Mouse (Mus musculus) heart, postnatal 4 days (tissue): ENCODE results near the gene Wdr82. TPM values are rescaled to one million over a fixed set of nuclear protein-coding genes. Genes with fewer than 3 reads are reported as not detected.

ENCODE experiments used
- DNase-seq: peaks from one replicate; pipeline ENCODE4 v3.0.0; 2021
- microRNA-seq, 2 experiments: library from miRNA; unstranded; fragments of <30 nt; microRNA quantifications; one replicate each; pipeline ENCODE4 v1.2.0; 2021 to 2022
- total RNA-seq, 2 experiments: library from RNA; stranded (reverse); gene quantifications; 2 replicates each; pipeline ENCODE4 v1.2.3; 2021

The Wdr82 gene
- total RNA-seq, 2 experiments from 2014 or later: 90.0 to 98.5 TPM

DNA sequence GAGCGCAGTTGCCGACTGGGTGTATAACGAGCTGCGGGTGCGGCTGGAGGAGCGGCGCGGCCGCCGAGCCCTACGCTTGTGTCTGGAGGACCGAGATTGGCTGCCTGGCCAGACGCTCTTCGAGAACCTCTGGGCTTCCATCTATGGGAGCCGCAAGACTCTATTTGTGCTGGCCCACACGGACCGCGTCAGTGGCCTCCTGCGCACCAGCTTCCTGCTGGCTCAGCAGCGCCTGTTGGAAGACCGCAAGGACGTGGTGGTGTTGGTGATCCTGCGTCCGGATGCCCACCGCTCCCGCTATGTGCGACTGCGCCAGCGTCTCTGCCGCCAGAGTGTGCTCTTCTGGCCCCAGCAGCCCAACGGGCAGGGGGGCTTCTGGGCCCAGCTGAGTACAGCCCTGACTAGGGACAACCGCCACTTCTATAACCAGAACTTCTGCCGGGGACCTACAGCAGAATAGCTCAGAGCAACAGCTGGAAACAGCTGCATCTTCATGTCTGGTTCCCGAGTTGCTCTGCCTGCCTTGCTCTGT, 55.5 kb downstream of the Wdr82 start:
- peak; percentile 52 for DNase-seq

DNA sequence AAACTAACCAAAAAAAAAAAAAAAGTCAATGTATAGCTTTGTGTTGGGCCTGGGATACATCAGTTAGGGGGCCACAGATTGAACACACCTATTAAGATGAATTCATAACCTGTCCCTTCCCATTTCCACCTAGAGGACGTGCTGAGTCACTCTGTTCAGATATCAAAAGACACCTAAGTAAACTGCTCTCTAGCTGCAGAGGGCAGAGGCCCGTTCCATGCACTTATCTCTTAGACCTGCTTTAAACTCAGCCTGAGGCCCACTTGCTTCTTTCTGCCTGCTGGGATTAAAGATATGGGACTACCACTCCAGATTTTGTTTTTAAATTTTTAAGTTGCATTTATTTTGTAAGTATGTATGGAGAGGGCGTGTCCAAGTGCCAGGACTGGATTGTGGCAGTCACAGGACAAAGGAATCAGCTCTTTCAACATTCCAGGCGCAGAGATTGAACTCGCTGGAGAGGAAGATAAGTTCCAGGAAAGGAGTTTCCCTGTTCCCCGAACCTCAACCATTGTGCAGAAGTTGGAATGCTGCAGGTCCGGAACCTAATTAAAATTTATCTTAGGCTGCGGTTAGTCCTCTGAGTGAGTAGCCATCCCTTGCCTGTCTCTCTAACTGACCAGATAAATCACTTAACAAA, 57.2 kb downstream of the Wdr82 start:
- DNase-seq: no peak

DNA sequence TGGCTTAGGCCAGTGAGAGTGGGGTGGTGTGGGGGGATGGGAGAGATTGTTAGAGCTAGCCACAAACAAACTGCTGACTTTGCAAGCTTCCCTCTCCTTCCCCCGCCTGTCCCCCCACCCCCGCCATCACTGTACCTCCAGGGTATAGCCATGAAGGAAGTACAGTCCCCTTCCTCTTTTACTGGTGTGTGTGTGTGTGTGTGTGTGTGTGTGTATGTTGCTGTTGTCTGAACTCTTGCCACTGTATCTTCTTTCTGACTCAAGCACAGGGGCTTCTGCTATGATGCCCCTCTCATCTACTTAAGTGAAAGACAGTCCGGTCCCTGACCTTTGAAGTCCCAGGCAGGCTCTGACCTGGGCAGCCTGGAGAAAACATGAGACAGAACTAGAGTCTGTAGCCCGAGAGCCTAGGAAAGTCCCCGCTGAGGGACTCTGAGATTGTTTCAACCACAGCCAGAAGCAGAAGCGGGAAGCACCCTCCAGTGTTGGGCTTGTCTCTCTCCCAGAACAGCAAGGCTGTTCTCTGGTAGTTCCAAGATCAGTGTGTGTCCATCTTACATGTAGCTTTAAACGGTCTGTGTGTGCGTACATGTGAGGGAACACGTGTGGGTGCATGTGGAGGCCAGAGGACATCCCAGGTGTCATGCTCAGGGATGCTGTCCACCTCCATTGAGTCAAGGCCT, 59.5 kb downstream of the Wdr82 start:
- no peak for DNase-seq

DNA sequence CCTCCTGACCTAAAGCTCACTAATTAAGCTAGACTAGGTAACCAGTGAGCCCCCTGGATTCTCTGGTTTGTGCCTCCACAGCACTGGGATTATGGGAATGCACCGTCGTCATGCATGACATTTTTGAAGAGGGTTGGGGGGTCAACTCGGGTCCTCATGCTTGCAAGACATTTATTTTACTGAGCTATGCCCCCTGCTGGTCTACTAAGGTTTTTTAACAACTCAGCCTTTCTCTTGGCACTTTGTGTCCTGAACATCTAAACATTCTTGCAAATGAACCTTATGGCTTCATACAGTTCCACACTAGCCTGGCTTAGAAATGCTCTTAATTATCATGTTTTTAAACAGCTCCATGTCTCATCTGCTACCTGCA, 60.0 kb downstream of the Wdr82 start:
- DNase-seq: no peak

DNA sequence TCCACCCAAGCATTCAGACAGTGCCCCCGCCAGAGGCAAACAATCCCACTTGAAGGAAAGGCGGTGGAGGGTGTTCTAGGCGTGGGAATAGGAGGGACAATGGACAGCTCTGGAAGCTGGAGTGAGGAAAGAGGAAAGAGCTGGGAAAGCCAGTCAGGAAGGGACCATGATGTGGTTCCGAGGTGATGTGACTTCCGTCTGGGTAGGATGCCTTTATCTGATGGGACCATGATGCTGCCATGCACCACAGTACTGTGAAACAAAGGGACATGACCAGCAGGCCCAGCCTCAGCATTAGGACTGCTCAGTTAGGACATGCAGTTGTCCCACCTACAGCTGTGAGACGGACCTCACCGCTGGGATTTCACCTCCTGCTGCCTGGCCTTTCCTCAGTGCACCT, 60.5 kb downstream of the Wdr82 start:
- DNase-seq: no peak

DNA sequence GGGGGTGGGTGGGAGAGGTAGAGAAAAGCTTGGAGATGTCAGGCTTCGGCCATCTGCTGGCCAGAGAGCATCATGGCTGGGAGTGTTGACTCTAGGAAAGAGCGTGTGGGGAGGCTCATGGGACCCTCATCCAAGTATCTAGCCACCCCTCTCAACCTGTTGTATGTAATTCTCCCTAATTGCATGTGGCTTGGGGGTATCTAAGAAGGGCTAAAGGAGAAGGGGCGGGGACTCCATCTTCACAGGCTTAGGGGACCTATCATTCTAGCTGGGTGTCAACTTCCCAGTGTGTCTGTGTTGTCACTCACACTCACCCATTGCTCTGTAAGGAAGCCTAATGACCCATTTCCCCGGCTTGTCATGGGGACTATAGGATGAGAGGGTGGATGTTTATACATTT, 61.1 kb downstream of the Wdr82 start:
- no peak for DNase-seq

DNA sequence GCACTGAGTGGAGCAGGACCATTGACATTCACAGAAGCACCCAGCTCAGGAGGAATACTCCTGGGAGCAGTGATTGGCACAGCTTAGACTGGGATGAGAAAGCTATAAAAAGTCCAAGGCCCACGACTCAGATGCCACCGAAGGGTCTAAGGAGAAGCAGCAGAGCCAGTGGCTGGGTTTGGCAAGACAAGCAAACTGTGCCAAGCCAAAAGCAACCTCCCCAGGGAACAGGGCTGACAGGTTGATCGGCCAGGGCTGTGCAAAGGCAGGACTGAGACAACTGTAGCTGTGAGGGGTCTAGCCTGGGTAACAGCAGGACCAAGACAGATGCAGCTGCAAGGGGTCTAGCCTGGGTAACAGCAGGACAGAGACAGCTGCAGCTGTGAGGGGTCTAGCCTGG, 62.2 kb downstream of the Wdr82 start:
- no peak for DNase-seq

DNA sequence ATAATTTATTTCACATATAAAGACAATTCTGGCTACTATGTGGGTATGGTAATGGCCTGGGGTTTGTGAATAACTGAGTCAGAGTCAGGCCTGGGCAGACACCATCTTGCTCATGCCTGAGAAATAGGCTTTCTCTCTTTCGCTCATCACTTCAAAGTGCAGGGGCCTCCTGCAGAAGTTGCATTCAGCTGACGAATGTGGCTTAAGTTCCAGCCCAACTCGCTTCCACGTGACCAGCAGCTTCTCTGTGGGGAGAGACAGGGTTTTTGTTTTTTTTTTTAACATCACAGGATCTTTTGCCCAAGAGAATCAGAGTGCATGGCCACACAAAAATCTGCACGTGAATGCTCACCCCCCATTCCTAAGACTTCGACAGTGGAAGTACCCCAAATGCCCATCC, 63.2 kb downstream of the Wdr82 start:
- DNase-seq: no peak

DNA sequence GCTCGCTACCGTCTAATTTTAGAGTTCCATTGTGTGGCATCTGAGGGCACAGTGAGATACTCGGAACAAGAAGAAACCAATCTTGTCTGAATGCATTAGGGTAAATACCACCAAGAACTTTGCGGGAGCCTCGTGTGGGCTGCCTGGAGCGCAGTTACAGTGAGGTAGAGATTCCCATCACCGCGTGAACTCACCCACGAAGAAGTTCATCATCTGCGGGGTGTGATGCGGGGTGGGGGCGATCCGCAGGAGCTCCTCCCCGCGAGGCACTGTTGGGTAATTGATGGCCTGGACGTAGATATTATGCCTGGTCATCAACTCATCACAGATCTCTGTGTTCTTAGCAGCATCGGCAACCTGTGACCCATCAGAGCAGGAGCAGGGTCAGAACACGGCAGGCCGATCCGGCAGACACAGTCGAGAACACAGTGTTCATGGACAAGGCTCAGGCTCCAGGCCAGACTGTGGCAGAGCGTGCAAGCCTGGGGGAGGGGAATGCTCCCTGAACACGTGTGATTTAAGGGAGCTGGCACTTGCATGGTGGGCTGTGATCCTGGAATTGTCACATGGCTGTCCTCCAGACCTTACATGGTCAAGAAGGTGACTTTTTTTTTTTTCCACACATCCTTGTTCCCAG, 64.6 kb downstream of the Wdr82 start:
- DNase-seq: peak; percentile 53

DNA sequence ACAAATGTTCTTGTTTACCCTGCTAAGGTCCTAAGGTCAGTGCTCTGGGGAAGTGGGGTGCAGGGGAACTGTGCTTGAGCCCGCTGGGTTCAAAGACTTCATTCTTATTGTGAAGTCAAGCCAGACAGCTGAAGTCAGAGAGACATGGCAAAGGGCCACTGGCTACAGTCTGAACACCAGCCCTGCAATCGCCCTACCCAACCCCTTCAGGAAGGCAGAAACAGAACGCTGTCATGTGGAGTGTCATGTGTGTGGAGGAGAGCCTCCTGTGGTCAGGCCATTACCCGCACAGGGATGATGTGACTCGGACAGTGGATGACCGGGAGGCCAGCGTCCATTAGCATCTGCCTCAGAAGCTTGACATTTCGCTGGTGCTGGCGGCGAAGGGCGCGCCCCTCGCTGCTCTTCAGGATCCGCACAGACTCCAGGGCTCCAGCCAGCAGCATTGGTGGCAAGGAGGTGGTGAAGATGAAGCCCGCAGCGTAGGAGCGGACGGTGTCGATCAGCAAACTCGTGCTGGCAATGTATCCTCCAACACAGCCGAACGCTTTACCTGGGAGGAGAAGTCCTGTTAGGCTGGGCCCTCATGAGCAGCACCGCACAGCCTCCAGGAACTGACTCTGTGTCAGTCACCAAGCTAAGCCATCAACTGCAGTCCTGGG, 65.6 kb downstream of the Wdr82 start:
- no peak for DNase-seq

DNA sequence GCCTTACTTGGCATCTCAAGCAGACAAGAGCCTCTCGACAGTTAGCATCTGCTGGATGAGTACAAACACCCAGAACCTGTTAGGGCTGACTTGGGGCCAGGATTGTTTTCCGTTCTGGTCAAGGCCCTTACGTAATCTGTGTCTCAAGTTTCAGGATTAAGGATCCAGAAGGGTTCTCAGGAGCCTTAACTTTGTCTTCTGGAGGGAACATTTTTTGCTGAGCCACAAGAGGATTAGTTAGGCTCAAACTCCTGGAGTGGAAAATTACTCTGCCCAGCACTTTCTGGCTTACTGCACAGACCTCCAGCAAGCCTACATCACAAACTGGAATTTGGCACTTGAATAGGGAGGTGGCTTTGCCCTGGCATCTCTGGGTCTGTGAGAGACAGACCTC, 66.1 kb downstream of the Wdr82 start:
- DNase-seq: no peak

DNA sequence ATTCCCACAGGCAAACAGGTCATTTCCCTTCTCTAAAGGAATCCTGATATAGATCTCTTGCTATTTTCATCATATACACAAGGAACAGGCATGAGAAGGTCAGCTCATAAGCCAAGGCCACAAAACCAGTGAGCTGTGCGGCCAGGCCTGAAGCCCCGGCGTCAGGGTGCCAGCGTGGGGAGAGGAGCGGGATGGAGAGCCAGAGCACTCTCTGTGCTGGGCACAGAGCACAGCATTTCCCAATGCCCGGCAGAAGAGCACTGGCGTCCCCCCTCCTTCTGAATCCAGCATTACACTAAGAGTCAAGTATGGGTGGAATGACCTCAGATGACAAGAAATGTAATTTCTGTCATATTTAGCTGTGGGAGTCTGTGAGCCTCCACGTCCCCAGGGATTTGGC, 66.7 kb downstream of the Wdr82 start:
- DNase-seq: no peak

DNA sequence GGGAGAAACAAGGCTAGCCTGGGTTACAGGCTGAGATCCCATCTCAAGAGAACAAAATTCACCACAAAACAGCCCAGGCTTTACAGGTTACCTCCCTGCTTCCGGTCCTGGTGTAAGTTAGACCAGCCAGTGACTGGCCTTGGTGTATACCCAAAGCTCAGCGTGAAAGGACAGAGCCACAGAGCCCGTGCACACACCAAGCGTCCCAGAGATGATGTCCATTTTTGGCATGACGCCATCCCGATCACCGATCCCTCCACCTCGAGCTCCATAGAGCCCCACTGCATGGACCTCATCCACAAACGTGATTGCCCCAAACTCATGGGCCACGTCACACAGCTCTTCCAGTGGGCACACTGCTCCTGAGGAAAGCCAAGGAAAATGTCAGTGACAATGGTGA, 67.2 kb downstream of the Wdr82 start:
- no peak for DNase-seq

Small RNA genes lying within 50 kb of the gene (microRNA-seq; reads per million reads assigned to microRNA genes)
- gene Mir135a-1: 0 reads per million in 2 experiments
- gene Mirlet7g: 101,659 to 103,183 reads per million in 2 experiments

Other genes with a start within 250 kb of the Wdr82 start
- 1 to 10 TPM in 1 of 2 experiments, under 1 TPM in 1; 0.81 to 1.2 TPM for gene Col6a5, start 210.3 kb upstream of the Wdr82 start, total RNA-seq
- gene Col6a4, start 74.1 kb upstream of the Wdr82 start, total RNA-seq: under 1 TPM; 0.07 to 0.09 TPM
- 1 to 10 TPM; 2.3 to 3.5 TPM for gene Glyctk, start 12.8 kb upstream of the Wdr82 start, total RNA-seq
- 10 to 100 TPM; 14.0 to 14.8 TPM for gene Ppm1m, start 28.8 kb downstream of the Wdr82 start, total RNA-seq
- gene Twf2, start 32.2 kb downstream of the Wdr82 start, total RNA-seq: 10 to 100 TPM; 62.1 to 63.6 TPM
- under 1 TPM; 0.43 TPM for gene Tlr9, start 51.7 kb downstream of the Wdr82 start, total RNA-seq
- 100 to 1,000 TPM; 404 to 423 TPM for gene Alas1, start 77.7 kb downstream of the Wdr82 start, total RNA-seq
- 10 to 100 TPM; 17.0 to 19.3 TPM for gene Poc1a, start 110.1 kb downstream of the Wdr82 start, total RNA-seq
- 10 to 100 TPM; 26.2 to 33.5 TPM for gene Dusp7, start 197.7 kb downstream of the Wdr82 start, total RNA-seq